Mouse (Mus musculus): ENCODE measurements around the gene Cnga4. TPM values are rescaled to one million over a fixed set of nuclear protein-coding genes. Genes with fewer than 3 reads are reported as not detected.

Cnga4 gene
- polyA plus RNA-seq, 1 experiment from 2014 or later = not detected

GRCm38 (mm10) chr7:105373509-105373908 lies 30.9 kb upstream of the Cnga4 start:
- Histone ChIP-seq H3K4me2 (ENCODE audit: low read length) (0 out of 2 replicates have a peak overlapping the region, but pooled peaks have one; percentile 6), H3K9me3 (ENCODE audit: control insufficient read depth, low read length) (no peaks in the 10 kb centered on the region), H3K4me1 (ENCODE audit: control insufficient read depth in 2 of 2, insufficient read depth in 2 of 2, low read length in 2 of 2) (peaks cover 3 to 11% of the 10 kb centered on the region in 2 experiments; a peak in 2 of 4 replicates), H3K9ac (ENCODE audit: low read length) (no peak overlapping the region), H3K4me3 (ENCODE audit: control insufficient read depth in 1 of 2, insufficient read depth in 1 of 2, low read depth in 1 of 2, low read length in 2 of 2) (no peak overlapping the region), H3K27me3 (ENCODE audit: control insufficient read depth, insufficient read depth, low read length) (no peaks in the 10 kb centered on the region), H3K27ac (replicated peaks in 1 of 2; ENCODE audit: control insufficient read depth in 1 of 2, insufficient read depth in 1 of 2, low read depth in 2 of 2, low read length in 2 of 2) (peak overlapping the region; percentile 35 to 76; a peak in 3 of 4 replicates), H3K36me3 (ENCODE audit: control insufficient read depth, insufficient read depth, low read length) (peaks cover 34% of the 10 kb centered on the region)
- WGBS = 20% methylated on average over 4 of the region's 4 CpGs
- peak; percentile 65 for ATAC-seq (ENCODE audit: insufficient number of reproducible peaks, insufficient read depth, low FRiP score, low read depth)

GRCm38 (mm10) chr7:105373976-105374375 lies 30.4 kb upstream of the Cnga4 start:
- no peak for ATAC-seq (ENCODE audit: insufficient number of reproducible peaks, insufficient read depth, low FRiP score, low read depth)
- WGBS = 87% methylated on average over 3 of the region's 3 CpGs
- Histone ChIP-seq H3K27me3 (ENCODE audit: control insufficient read depth, insufficient read depth, low read length) (no peaks in the 10 kb centered on the region), H3K9ac (ENCODE audit: low read length) (no peak overlapping the region), H3K36me3 (ENCODE audit: control insufficient read depth, insufficient read depth, low read length) (peaks cover 38% of the 10 kb centered on the region), H3K4me3 (ENCODE audit: control insufficient read depth in 1 of 2, insufficient read depth in 1 of 2, low read depth in 1 of 2, low read length in 2 of 2) (no peak overlapping the region), H3K27ac (replicated peaks in 1 of 2; ENCODE audit: control insufficient read depth in 1 of 2, insufficient read depth in 1 of 2, low read depth in 2 of 2, low read length in 2 of 2) (peak overlapping the region; percentile 35 to 76; a peak in 3 of 4 replicates), H3K4me2 (ENCODE audit: low read length) (0 out of 2 replicates have a peak overlapping the region, but pooled peaks have one; percentile 6), H3K9me3 (ENCODE audit: control insufficient read depth, low read length) (no peaks in the 10 kb centered on the region), H3K4me1 (ENCODE audit: control insufficient read depth in 2 of 2, insufficient read depth in 2 of 2, low read length in 2 of 2) (peaks cover 3 to 11% of the 10 kb centered on the region in 2 experiments; a peak in 2 of 4 replicates)

GRCm38 (mm10) chr7:105374866-105375265 lies 29.5 kb upstream of the Cnga4 start, which contains the start of gene Gm5901:
Gene Gm5901 (plus strand): TSS chr7:105375038.
- no peaks in the 10 kb centered on the region for H3K27me3 ChIP-seq (ENCODE audit: control insufficient read depth, insufficient read depth, low read length)
- 0 out of 2 replicates have a peak within 1 kb of the TSS, but pooled peaks have one; percentile 6 for H3K4me2 ChIP-seq (ENCODE audit: low read length)
- ATAC-seq (ENCODE audit: insufficient number of reproducible peaks, insufficient read depth, low FRiP score, low read depth) = no peak
- WGBS = 83% methylated on average over 1 of the region's 1 CpGs
- H3K36me3 ChIP-seq (ENCODE audit: control insufficient read depth, insufficient read depth, low read length) = peaks cover 47% of the 10 kb centered on the region
- H3K9ac ChIP-seq (ENCODE audit: low read length) = no peak within 1 kb of the TSS
- H3K4me1 ChIP-seq (ENCODE audit: control insufficient read depth in 2 of 2, insufficient read depth in 2 of 2, low read length in 2 of 2) = peaks cover 3 to 11% of the 10 kb centered on the region in 2 experiments; a peak in 2 of 4 replicates
- H3K4me3 ChIP-seq (ENCODE audit: control insufficient read depth in 1 of 2, insufficient read depth in 1 of 2, low read depth in 1 of 2, low read length in 2 of 2) = no peak within 1 kb of the TSS
- H3K9me3 ChIP-seq (ENCODE audit: control insufficient read depth, low read length) = no peaks in the 10 kb centered on the region
- peak within 1 kb of the TSS; percentile 35 to 76; a peak in 3 of 4 replicates for H3K27ac ChIP-seq (replicated peaks in 1 of 2; ENCODE audit: control insufficient read depth in 1 of 2, insufficient read depth in 1 of 2, low read depth in 2 of 2, low read length in 2 of 2)

GRCm38 (mm10) chr7:105380329-105380728 lies 24.0 kb upstream of the Cnga4 start:
- 94% methylated on average over 3 of the region's 3 CpGs for WGBS
- no peak overlapping the region for H3K27ac ChIP-seq (replicated peaks in 1 of 2; ENCODE audit: control insufficient read depth in 1 of 2, insufficient read depth in 1 of 2, low read depth in 2 of 2, low read length in 2 of 2)

GRCm38 (mm10) chr7:105387696-105388095 lies 16.7 kb upstream of the Cnga4 start:
- no peak for ATAC-seq (ENCODE audit: insufficient number of reproducible peaks, insufficient read depth, low FRiP score, low read depth)
- Histone ChIP-seq H3K4me2 (ENCODE audit: low read length) (no peak overlapping the region), H3K4me3 (ENCODE audit: control insufficient read depth in 1 of 2, insufficient read depth in 1 of 2, low read depth in 1 of 2, low read length in 2 of 2) (no peak overlapping the region), H3K4me1 (ENCODE audit: control insufficient read depth in 2 of 2, insufficient read depth in 2 of 2, low read length in 2 of 2) (no peaks in the 10 kb centered on the region), H3K9me3 (ENCODE audit: control insufficient read depth, low read length) (no peaks in the 10 kb centered on the region), H3K27me3 (ENCODE audit: control insufficient read depth, insufficient read depth, low read length) (no peaks in the 10 kb centered on the region), H3K9ac (ENCODE audit: low read length) (no peak overlapping the region), H3K27ac (replicated peaks in 1 of 2; ENCODE audit: control insufficient read depth in 1 of 2, insufficient read depth in 1 of 2, low read depth in 2 of 2, low read length in 2 of 2) (no peak overlapping the region), H3K36me3 (ENCODE audit: control insufficient read depth, insufficient read depth, low read length) (peaks cover 85% of the 10 kb centered on the region)
- 97% methylated on average over 2 of the region's 2 CpGs for WGBS

More at GRCm38 (mm10) chr7:105380329-105380728, 24.0 kb upstream of the Cnga4 start:
- Histone ChIP-seq H3K4me1 (ENCODE audit: control insufficient read depth in 2 of 2, insufficient read depth in 2 of 2, low read length in 2 of 2) (no peaks in the 10 kb centered on the region), H3K9me3 (ENCODE audit: control insufficient read depth, low read length) (no peaks in the 10 kb centered on the region), H3K36me3 (ENCODE audit: control insufficient read depth, insufficient read depth, low read length) (peaks cover 86% of the 10 kb centered on the region), H3K4me3 (ENCODE audit: control insufficient read depth in 1 of 2, insufficient read depth in 1 of 2, low read depth in 1 of 2, low read length in 2 of 2) (no peak overlapping the region), H3K27me3 (ENCODE audit: control insufficient read depth, insufficient read depth, low read length) (no peaks in the 10 kb centered on the region), H3K9ac (ENCODE audit: low read length) (no peak overlapping the region), H3K4me2 (ENCODE audit: low read length) (no peak overlapping the region)
- no peak for ATAC-seq (ENCODE audit: insufficient number of reproducible peaks, insufficient read depth, low FRiP score, low read depth)

- Histone ChIP-seq H3K27ac (replicated peaks in 1 of 2; ENCODE audit: control insufficient read depth in 1 of 2, insufficient read depth in 1 of 2, low read depth in 2 of 2, low read length in 2 of 2) (no peak overlapping the region), H3K4me2 (ENCODE audit: low read length) (no peak overlapping the region), H3K4me1 (ENCODE audit: control insufficient read depth in 2 of 2, insufficient read depth in 2 of 2, low read length in 2 of 2) (no peaks in the 10 kb centered on the region), H3K9ac (ENCODE audit: low read length) (no peak overlapping the region), H3K4me3 (ENCODE audit: control insufficient read depth in 1 of 2, insufficient read depth in 1 of 2, low read depth in 1 of 2, low read length in 2 of 2) (no peak overlapping the region), H3K36me3 (ENCODE audit: control insufficient read depth, insufficient read depth, low read length) (peaks cover 60% of the 10 kb centered on the region), H3K9me3 (ENCODE audit: control insufficient read depth, low read length) (no peaks in the 10 kb centered on the region), H3K27me3 (ENCODE audit: control insufficient read depth, insufficient read depth, low read length) (no peaks in the 10 kb centered on the region)
- 86% methylated on average over 2 of the region's 2 CpGs for WGBS
- no peak for ATAC-seq (ENCODE audit: insufficient number of reproducible peaks, insufficient read depth, low FRiP score, low read depth)
Measured at GRCm38 (mm10) chr7:105390236-105390635, 14.1 kb upstream of the Cnga4 start.

GRCm38 (mm10) chr7:105394606-105395005 lies 9.8 kb upstream of the Cnga4 start:
- Histone ChIP-seq H3K27me3 (ENCODE audit: control insufficient read depth, insufficient read depth, low read length) (no peaks in the 10 kb centered on the region), H3K9ac (ENCODE audit: low read length) (no peak overlapping the region), H3K4me2 (ENCODE audit: low read length) (no peak overlapping the region), H3K9me3 (ENCODE audit: control insufficient read depth, low read length) (no peaks in the 10 kb centered on the region), H3K27ac (replicated peaks in 1 of 2; ENCODE audit: control insufficient read depth in 1 of 2, insufficient read depth in 1 of 2, low read depth in 2 of 2, low read length in 2 of 2) (no peak overlapping the region), H3K36me3 (ENCODE audit: control insufficient read depth, insufficient read depth, low read length) (peaks cover 24% of the 10 kb centered on the region), H3K4me1 (ENCODE audit: control insufficient read depth in 2 of 2, insufficient read depth in 2 of 2, low read length in 2 of 2) (peaks cover 0 to 12% of the 10 kb centered on the region in 2 experiments; a peak in 3 of 4 replicates), H3K4me3 (ENCODE audit: control insufficient read depth in 1 of 2, insufficient read depth in 1 of 2, low read depth in 1 of 2, low read length in 2 of 2) (no peak overlapping the region)
- WGBS = 83% methylated on average over 1 of the region's 1 CpGs
- ATAC-seq (ENCODE audit: insufficient number of reproducible peaks, insufficient read depth, low FRiP score, low read depth) = no peak
